Mouse (Mus musculus): ENCODE measurements at regions not wholly inside any gene's neighbourhood (a gene's known extent, or its start where the extent isn't known, plus 50 kb on each side); places are given as distances from the start of the nearest gene placed in this dataset.

- peaks cover 23% of the 10 kb centered on the region for H3K4me1 ChIP-seq (ENCODE audit: control insufficient read depth, insufficient read depth, low read length)
- H3K4me3 ChIP-seq (ENCODE audit: insufficient read depth, low read depth, low read length): no peak overlapping the region
- TF ChIP-seq POLR2A (IDR thresholded peaks at IDR 0.05; ENCODE audit: insufficient read depth, low read depth, low read length) (no peak), CTCF (IDR thresholded peaks at IDR 0.05; ENCODE audit: insufficient read depth, low read depth, low read length) (no peak)
- peak overlapping the region; percentile 96 for H3K27ac ChIP-seq (ENCODE audit: insufficient read depth, low read depth, low read length)
- WGBS: 17% methylated on average over 10 of the region's 10 CpGs
Measured at GRCm38 (mm10) chr12:82104211-82104610, 64.9 kb upstream of the Sipa1l1 start.

GRCm38 (mm10) chr12:82105184-82106031 lies 63.7 kb upstream of the Sipa1l1 start:
- TF ChIP-seq CTCF (IDR thresholded peaks at IDR 0.05; ENCODE audit: insufficient read depth, low read depth, low read length) (no peak), POLR2A (IDR thresholded peaks at IDR 0.05; ENCODE audit: insufficient read depth, low read depth, low read length) (no peak)
- Histone ChIP-seq H3K4me3 (ENCODE audit: insufficient read depth, low read depth, low read length) (no peak overlapping the region), H3K27ac (ENCODE audit: insufficient read depth, low read depth, low read length) (peak overlapping the region; percentile 96), H3K4me1 (ENCODE audit: control insufficient read depth, insufficient read depth, low read length) (peaks cover 23% of the 10 kb centered on the region)
- WGBS: 47% methylated on average over 17 of the region's 17 CpGs

GRCm38 (mm10) chr12:82115766-82116165 lies 53.4 kb upstream of the Sipa1l1 start:
- H3K4me3 ChIP-seq (ENCODE audit: insufficient read depth, low read depth, low read length): no peak overlapping the region
- WGBS: 78% methylated on average over 7 of the region's 7 CpGs
- 0 out of 2 replicates have a peak, but pooled peaks cover 2% of the 10 kb centered on the region for H3K4me1 ChIP-seq (ENCODE audit: control insufficient read depth, insufficient read depth, low read length)
- no peak overlapping the region for H3K27ac ChIP-seq (ENCODE audit: insufficient read depth, low read depth, low read length)
- no peak for TF ChIP-seq CTCF (IDR thresholded peaks at IDR 0.05; ENCODE audit: insufficient read depth, low read depth, low read length)
- TF ChIP-seq POLR2A (IDR thresholded peaks at IDR 0.05; ENCODE audit: insufficient read depth, low read depth, low read length): no peak
